Mouse (Mus musculus) midbrain, embryonic 13.5 days (tissue): ENCODE measurements around the gene Wnt10b. TPM values are rescaled to one million over a fixed set of nuclear protein-coding genes. Genes with fewer than 3 reads are reported as not detected.
"Not testable (repeated sequence)": the region's sequence is repeated elsewhere in the genome, so short reads cannot be mapped to it uniquely, and the experiment has no call there.

Source experiments
- ATAC-seq: fragments of 200-750 bp; cut with Nextera tagmentation; 2 replicates; pipeline ENCODE4 v1.8.0; 2017; ENCODE audit warnings: mild to moderate bottlenecking, moderate TSS enrichment, moderate library complexity
- H3K27ac ChIP-seq: fragments of 300-500 bp; sonication (generic); 2 replicates; pipeline ENCODE4 v1.5.1; 2015; ENCODE audit warnings: inconsistent platforms, mild to moderate bottlenecking, moderate library complexity
- H3K27me3 ChIP-seq: fragments of 300-500 bp; sonication (generic); 2 replicates; pipeline ENCODE4 v1.6.1; 2015; ENCODE audit warnings: mild to moderate bottlenecking, inconsistent platforms
- H3K36me3 ChIP-seq: fragments of 300-500 bp; sonication (generic); 2 replicates; pipeline ENCODE4 v1.6.1; 2015; ENCODE audit warnings: mild to moderate bottlenecking, inconsistent platforms
- H3K4me1 ChIP-seq: fragments of 300-500 bp; sonication (generic); replicated peaks from 2 replicates; pipeline ENCODE4 v1.6.1; 2015; ENCODE audit warnings: inconsistent platforms
- H3K4me2 ChIP-seq: fragments of 300-500 bp; sonication (generic); replicated peaks from 2 replicates; pipeline ENCODE4 v1.6.1; 2015; ENCODE audit warnings: moderate library complexity, mild to moderate bottlenecking, inconsistent platforms
- H3K4me3 ChIP-seq: fragments of 300-500 bp; sonication (generic); replicated peaks from 2 replicates; pipeline ENCODE4 v1.5.1; 2015; ENCODE audit warnings: mild to moderate bottlenecking, inconsistent platforms
- H3K9ac ChIP-seq: fragments of 300-500 bp; sonication (generic); replicated peaks from 2 replicates; pipeline ENCODE4 v1.6.1; 2015; ENCODE audit warnings: mild to moderate bottlenecking, inconsistent platforms
- H3K9me3 ChIP-seq: fragments of 300-500 bp; sonication (generic); 2 replicates; pipeline ENCODE4 v1.6.1; 2016; ENCODE audit warnings: mild to moderate bottlenecking, inconsistent platforms
- WGBS: fragments of 180-500 bp; shearing (Covaris S2); methylation state at CpG from one replicate; pipeline ENCODE4 v1.1.7; 2015; 5-methylcytosine and 5-hydroxymethylcytosine counted together
- polyA plus RNA-seq: library from polyadenylated mRNA; unstranded; fragments of >200 nt; fragmentation: Nextera tagmentation; extraction: Ambion mirVana; gene quantifications from 2 replicates; pipeline ENCODE4 v1.2.1, GENCODE M21; 2015

The Wnt10b gene
- polyA plus RNA-seq, 1 experiment from 2014 or later = 0.24 TPM

GRCm38 (mm10) chr15:98762201-98762621 lies 15.7 kb downstream of the Wnt10b start:
- H3K9ac ChIP-seq = peak overlapping the region; percentile 99
- H3K27ac ChIP-seq = peak overlapping the region; percentile 95
- H3K36me3 ChIP-seq = peaks cover 25% of the 10 kb centered on the region
- no peaks in the 10 kb centered on the region for H3K9me3 ChIP-seq
- peak overlapping the region; percentile 68 for H3K4me2 ChIP-seq
- peaks cover 26% of the 10 kb centered on the region for H3K27me3 ChIP-seq
- ATAC-seq = peak; percentile 75
- peaks cover 26% of the 10 kb centered on the region for H3K4me1 ChIP-seq
- WGBS = under 1% methylated on average over 24 of the region's 24 CpGs
- H3K4me3 ChIP-seq = peak overlapping the region; percentile 97

- WGBS = 95% methylated on average over 2 of the region's 2 CpGs
- Histone ChIP-seq H3K27me3 (no peaks in the 10 kb centered on the region), H3K4me2 (no peak overlapping the region), H3K36me3 (peaks cover 12% of the 10 kb centered on the region), H3K27ac (no peak overlapping the region), H3K9ac (no peak overlapping the region), H3K9me3 (no peaks in the 10 kb centered on the region), H3K4me3 (no peak overlapping the region), H3K4me1 (peaks cover 9% of the 10 kb centered on the region)
- no peak for ATAC-seq
Measured at GRCm38 (mm10) chr15:98754125-98754524, 23.8 kb downstream of the Wnt10b start.

GRCm38 (mm10) chr15:98753021-98753423 lies 24.9 kb downstream of the Wnt10b start:
- ATAC-seq = 0 out of 2 replicates have a peak, but pooled peaks have one; percentile 9
- no peak overlapping the region for H3K4me2 ChIP-seq

GRCm38 (mm10) chr15:98749093-98749492 lies 28.9 kb downstream of the Wnt10b start:
- H3K36me3 ChIP-seq = no peaks in the 10 kb centered on the region; the same call in none of the 2 replicates
- no peak for ATAC-seq
- H3K4me1 ChIP-seq = peaks cover 9% of the 10 kb centered on the region
- H3K4me2 ChIP-seq = no peak overlapping the region
- no peaks in the 10 kb centered on the region for H3K9me3 ChIP-seq
- H3K27ac ChIP-seq = no peak overlapping the region
- H3K9ac ChIP-seq = no peak overlapping the region
- no peaks in the 10 kb centered on the region for H3K27me3 ChIP-seq
- H3K4me3 ChIP-seq = no peak overlapping the region
- WGBS = 96% methylated on average over 2 of the region's 2 CpGs

More at GRCm38 (mm10) chr15:98753021-98753423, 24.9 kb downstream of the Wnt10b start:
- Histone ChIP-seq H3K36me3 (peaks cover 2% of the 10 kb centered on the region; the same call in 1 of the 2 replicates), H3K27ac (no peak overlapping the region; the same call in 1 of the 2 replicates), H3K4me3 (no peak overlapping the region), H3K9ac (no peak overlapping the region), H3K27me3 (no peaks in the 10 kb centered on the region), H3K9me3 (no peaks in the 10 kb centered on the region), H3K4me1 (peaks cover 9% of the 10 kb centered on the region)
- 53% methylated on average over 8 of the region's 8 CpGs for WGBS

GRCm38 (mm10) chr15:98747296-98747695 lies 30.7 kb downstream of the Wnt10b start:
- no peak overlapping the region for H3K4me3 ChIP-seq
- peaks cover 6% of the 10 kb centered on the region for H3K36me3 ChIP-seq
- ATAC-seq = no peak
- H3K4me2 ChIP-seq = no peak overlapping the region
- H3K27ac ChIP-seq = no peak overlapping the region
- no peaks in the 10 kb centered on the region for H3K9me3 ChIP-seq
- no peak overlapping the region for H3K9ac ChIP-seq
- H3K4me1 ChIP-seq = no peaks in the 10 kb centered on the region
- WGBS = 87% methylated on average over 6 of the region's 6 CpGs
- no peaks in the 10 kb centered on the region for H3K27me3 ChIP-seq

- H3K4me3 ChIP-seq = no peak overlapping the region
- no peak overlapping the region for H3K27ac ChIP-seq
- 93% methylated on average over 10 of the region's 10 CpGs for WGBS
- peaks cover 13% of the 10 kb centered on the region for H3K36me3 ChIP-seq
- no peaks in the 10 kb centered on the region for H3K9me3 ChIP-seq
- no peaks in the 10 kb centered on the region for H3K27me3 ChIP-seq
- no peaks in the 10 kb centered on the region for H3K4me1 ChIP-seq
- ATAC-seq = no peak
- H3K4me2 ChIP-seq = no peak overlapping the region
- H3K9ac ChIP-seq = no peak overlapping the region
Measured at GRCm38 (mm10) chr15:98746344-98746965, 31.5 kb downstream of the Wnt10b start.

GRCm38 (mm10) chr15:98743863-98744262 lies 34.1 kb downstream of the Wnt10b start:
- not testable (repeated sequence) for H3K9me3 ChIP-seq, H3K9ac ChIP-seq, H3K27ac ChIP-seq, H3K4me1 ChIP-seq, ATAC-seq, H3K4me2 ChIP-seq, H3K27me3 ChIP-seq, H3K4me3 ChIP-seq
- 91% methylated on average over 3 of the region's 3 CpGs for WGBS
- H3K36me3 ChIP-seq = peaks cover 39% of the 10 kb centered on the region

- Histone ChIP-seq H3K4me1 (no peaks in the 10 kb centered on the region), H3K27ac (no peak overlapping the region), H3K9me3 (no peaks in the 10 kb centered on the region), H3K36me3 (peaks cover 46% of the 10 kb centered on the region), H3K4me3 (no peak overlapping the region), H3K4me2 (no peak overlapping the region), H3K9ac (no peak overlapping the region), H3K27me3 (no peaks in the 10 kb centered on the region)
- no peak for ATAC-seq
- 87% methylated on average over 8 of the region's 8 CpGs for WGBS
Measured at GRCm38 (mm10) chr15:98742766-98743428, 35.1 kb downstream of the Wnt10b start.

GRCm38 (mm10) chr15:98740219-98740618 lies 37.7 kb downstream of the Wnt10b start:
- H3K27ac ChIP-seq = no peak overlapping the region
- peaks cover 71% of the 10 kb centered on the region for H3K36me3 ChIP-seq
- H3K9me3 ChIP-seq = no peaks in the 10 kb centered on the region
- H3K4me1 ChIP-seq = no peaks in the 10 kb centered on the region
- no peak overlapping the region for H3K9ac ChIP-seq
- WGBS = 76% methylated on average over 8 of the region's 8 CpGs
- no peak for ATAC-seq
- no peak overlapping the region for H3K4me2 ChIP-seq
- H3K27me3 ChIP-seq = no peaks in the 10 kb centered on the region
- no peak overlapping the region for H3K4me3 ChIP-seq

- WGBS = 68% methylated on average over 4 of the region's 4 CpGs
- peaks cover 79% of the 10 kb centered on the region for H3K36me3 ChIP-seq
- no peak overlapping the region for H3K27ac ChIP-seq
Measured at GRCm38 (mm10) chr15:98738796-98739195, 39.2 kb downstream of the Wnt10b start.

GRCm38 (mm10) chr15:98737881-98738280 lies 40.1 kb downstream of the Wnt10b start:
- no peak overlapping the region for H3K4me2 ChIP-seq
- H3K9ac ChIP-seq = no peak overlapping the region
- no peak for ATAC-seq
- H3K27ac ChIP-seq = no peak overlapping the region
- no peak overlapping the region for H3K4me3 ChIP-seq
- H3K36me3 ChIP-seq = peaks cover 77% of the 10 kb centered on the region
- H3K4me1 ChIP-seq = no peaks in the 10 kb centered on the region
- no peaks in the 10 kb centered on the region for H3K27me3 ChIP-seq
- no peaks in the 10 kb centered on the region for H3K9me3 ChIP-seq

More at GRCm38 (mm10) chr15:98738796-98739195, 39.2 kb downstream of the Wnt10b start:
- no peak for ATAC-seq
- Histone ChIP-seq H3K9ac (no peak overlapping the region), H3K9me3 (no peaks in the 10 kb centered on the region), H3K27me3 (no peaks in the 10 kb centered on the region), H3K4me1 (no peaks in the 10 kb centered on the region), H3K4me2 (no peak overlapping the region), H3K4me3 (no peak overlapping the region)

- 92% methylated on average over 10 of the region's 10 CpGs for WGBS
- Histone ChIP-seq H3K9ac (no peak overlapping the region), H3K27ac (no peak overlapping the region), H3K4me2 (no peak overlapping the region), H3K4me1 (no peaks in the 10 kb centered on the region), H3K27me3 (no peaks in the 10 kb centered on the region), H3K9me3 (no peaks in the 10 kb centered on the region), H3K4me3 (no peak overlapping the region), H3K36me3 (peaks cover 66% of the 10 kb centered on the region)
- no peak for ATAC-seq
Measured at GRCm38 (mm10) chr15:98736521-98736920, 41.4 kb downstream of the Wnt10b start.
